Mouse (Mus musculus): Measurements from ENCODE around the gene Mylk. TPM values are rescaled to one million over a fixed set of nuclear protein-coding genes. Genes with fewer than 3 reads are reported as not detected.
"Not testable (repeated sequence)": the region's sequence is repeated elsewhere in the genome, so short reads cannot be mapped to it uniquely, and the experiment has no call there.

The Mylk gene
- total and polyA plus RNA-seq, 2 experiments from 2014 or later = 3.7 to 20.1 TPM

- Histone ChIP-seq H3K27ac (no peak overlapping the region), H3K4me3 (ENCODE audit: low read length) (no peak overlapping the region), H3K27me3 (ENCODE audit: insufficient read depth, low read length) (no peaks in the 10 kb centered on the region), H3K4me2 (ENCODE audit: low read depth, low read length) (no peak overlapping the region), H3K9me3 (ENCODE audit: low read length) (no peaks in the 10 kb centered on the region), H3K9ac (replicated peaks; ENCODE audit: low read length) (no peak overlapping the region), H3K4me1 (ENCODE audit: insufficient read depth, low read length) (0 out of 2 replicates have a peak, but pooled peaks cover 4% of the 10 kb centered on the region), H3K36me3 (ENCODE audit: insufficient read depth, low read length) (no peaks in the 10 kb centered on the region)
- no peak for TF ChIP-seq CTCF (IDR thresholded peaks at IDR 0.05; ENCODE audit: low read depth)
- ATAC-seq (no peak), DNase-seq (ENCODE audit: low spot score) (no peak)
- 67% methylated on average over 2 of the region's 2 CpGs for WGBS
Observed at GRCm38 (mm10) chr16:34812165-34812564, 67.2 kb downstream of the Mylk start.

DNA sequence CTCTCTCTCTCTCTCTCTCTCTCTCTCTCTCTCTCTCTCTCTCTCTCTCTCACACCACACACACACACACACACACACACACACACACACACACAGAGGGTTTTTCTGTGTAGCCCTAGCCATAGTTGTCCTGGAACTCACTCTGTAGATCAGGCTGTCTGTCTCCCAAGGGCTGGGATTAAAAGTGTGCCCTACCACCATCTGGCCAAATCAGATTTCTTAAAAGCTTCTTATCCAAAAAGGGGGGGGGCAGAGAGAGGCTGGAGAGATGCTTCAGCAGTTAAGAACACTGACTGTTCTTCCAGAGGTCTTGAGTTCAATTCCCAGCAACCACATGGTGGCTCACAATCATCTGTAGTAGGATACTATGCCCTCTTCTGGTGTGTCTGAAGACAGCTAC is 68.2 kb downstream of the Mylk start:
- DNase-seq (ENCODE audit: low spot score); H3K27ac ChIP-seq; H3K4me1 ChIP-seq (ENCODE audit: insufficient read depth, low read length); H3K4me2 ChIP-seq (ENCODE audit: low read depth, low read length); H3K9ac ChIP-seq (replicated peaks; ENCODE audit: low read length); ATAC-seq; H3K36me3 ChIP-seq (ENCODE audit: insufficient read depth, low read length); H3K4me3 ChIP-seq (ENCODE audit: low read length); H3K9me3 ChIP-seq (ENCODE audit: low read length); H3K27me3 ChIP-seq (ENCODE audit: insufficient read depth, low read length): not testable (repeated sequence)

DNA sequence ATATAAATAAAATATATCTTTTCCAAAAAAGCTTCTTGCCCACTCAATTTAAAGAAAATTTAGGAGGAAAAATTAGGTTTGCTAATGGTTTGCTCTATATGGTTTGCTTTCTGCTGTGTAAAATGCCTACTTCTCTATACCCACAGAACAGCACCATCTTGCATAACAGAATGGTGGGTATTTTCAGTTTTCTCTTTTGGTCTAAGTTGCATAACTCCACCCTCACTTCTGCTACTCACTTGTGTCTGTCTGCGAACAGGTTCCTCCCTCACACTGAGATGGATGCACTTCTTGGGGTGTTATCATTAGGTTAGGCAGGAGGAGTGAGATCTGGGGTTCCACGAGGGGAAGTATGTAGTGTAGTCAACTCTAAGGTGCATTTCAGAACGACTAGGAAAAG is 68.6 kb downstream of the Mylk start:
- Histone ChIP-seq H3K36me3 (ENCODE audit: insufficient read depth, low read length) (no peaks in the 10 kb centered on the region), H3K27ac (no peak overlapping the region), H3K4me2 (ENCODE audit: low read depth, low read length) (no peak overlapping the region), H3K27me3 (ENCODE audit: insufficient read depth, low read length) (no peaks in the 10 kb centered on the region), H3K4me1 (ENCODE audit: insufficient read depth, low read length) (no peaks in the 10 kb centered on the region), H3K9ac (replicated peaks; ENCODE audit: low read length) (no peak overlapping the region), H3K9me3 (ENCODE audit: low read length) (no peaks in the 10 kb centered on the region), H3K4me3 (ENCODE audit: low read length) (no peak overlapping the region)
- DNase-seq (ENCODE audit: low spot score) (no peak), ATAC-seq (no peak)
- 85% methylated on average over 3 of the region's 3 CpGs for WGBS
- TF ChIP-seq CTCF (IDR thresholded peaks at IDR 0.05; ENCODE audit: low read depth) = no peak

DNA sequence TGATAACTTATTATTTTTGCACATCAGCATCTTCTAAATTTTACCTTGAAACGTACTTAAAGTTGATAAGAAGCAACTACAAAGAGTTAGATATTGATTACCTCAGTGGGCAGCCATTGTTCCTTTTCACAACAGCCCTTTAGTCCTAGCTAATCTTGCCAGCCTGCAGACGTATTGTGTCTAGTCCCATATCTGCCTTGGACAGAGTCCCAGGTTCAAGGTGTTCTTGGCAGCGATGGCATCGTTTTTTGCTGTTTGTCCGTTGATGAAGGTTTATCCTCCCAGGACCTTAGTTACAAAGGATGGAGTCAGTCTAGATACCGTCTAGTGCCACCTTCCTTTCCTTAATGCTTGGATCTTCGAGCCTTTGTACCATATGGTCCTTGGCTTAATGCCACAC is 69.6 kb downstream of the Mylk start:
- Histone ChIP-seq H3K27ac (no peak overlapping the region), H3K9me3 (ENCODE audit: low read length) (no peaks in the 10 kb centered on the region), H3K9ac (replicated peaks; ENCODE audit: low read length) (no peak overlapping the region), H3K4me2 (ENCODE audit: low read depth, low read length) (no peak overlapping the region), H3K36me3 (ENCODE audit: insufficient read depth, low read length) (no peaks in the 10 kb centered on the region), H3K4me1 (ENCODE audit: insufficient read depth, low read length) (no peaks in the 10 kb centered on the region), H3K4me3 (ENCODE audit: low read length) (no peak overlapping the region), H3K27me3 (ENCODE audit: insufficient read depth, low read length) (no peaks in the 10 kb centered on the region)
- no peak for TF ChIP-seq CTCF (IDR thresholded peaks at IDR 0.05; ENCODE audit: low read depth)
- no peak for ATAC-seq
- no peak for DNase-seq (ENCODE audit: low spot score)
- 73% methylated on average over 7 of the region's 7 CpGs for WGBS

DNA sequence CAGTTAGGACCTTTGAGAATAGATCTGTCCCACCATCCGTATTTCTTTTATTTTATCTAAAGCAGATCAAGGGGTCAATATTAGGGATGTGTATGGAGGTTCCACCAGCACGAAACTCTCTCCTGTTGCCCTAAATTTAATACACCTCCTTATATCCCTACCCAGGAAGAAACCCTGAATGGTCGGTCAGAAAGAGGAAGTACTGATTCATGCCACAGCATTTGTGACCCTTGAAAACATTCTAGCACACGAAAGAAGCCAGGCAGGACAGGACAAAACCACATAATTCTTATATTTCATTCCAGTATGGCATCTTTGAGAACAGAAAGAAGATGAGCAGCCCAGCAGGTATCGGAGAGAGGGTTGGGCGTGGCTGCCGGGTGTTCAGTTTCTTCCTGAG is 71.5 kb downstream of the Mylk start:
- no peak overlapping the region for H3K9ac ChIP-seq (replicated peaks; ENCODE audit: low read length)
- no peak overlapping the region for H3K27ac ChIP-seq
- H3K4me2 ChIP-seq (ENCODE audit: low read depth, low read length) = no peak overlapping the region
- H3K4me3 ChIP-seq (ENCODE audit: low read length) = no peak overlapping the region
- H3K36me3 ChIP-seq (ENCODE audit: insufficient read depth, low read length) = no peaks in the 10 kb centered on the region
- 91% methylated on average over 7 of the region's 7 CpGs for WGBS
- H3K9me3 ChIP-seq (ENCODE audit: low read length) = no peaks in the 10 kb centered on the region
- ATAC-seq (no peak), DNase-seq (ENCODE audit: low spot score) (no peak)
- TF ChIP-seq CTCF (IDR thresholded peaks at IDR 0.05; ENCODE audit: low read depth) = no peak
- no peaks in the 10 kb centered on the region for H3K27me3 ChIP-seq (ENCODE audit: insufficient read depth, low read length)
- H3K4me1 ChIP-seq (ENCODE audit: insufficient read depth, low read length) = no peaks in the 10 kb centered on the region

DNA sequence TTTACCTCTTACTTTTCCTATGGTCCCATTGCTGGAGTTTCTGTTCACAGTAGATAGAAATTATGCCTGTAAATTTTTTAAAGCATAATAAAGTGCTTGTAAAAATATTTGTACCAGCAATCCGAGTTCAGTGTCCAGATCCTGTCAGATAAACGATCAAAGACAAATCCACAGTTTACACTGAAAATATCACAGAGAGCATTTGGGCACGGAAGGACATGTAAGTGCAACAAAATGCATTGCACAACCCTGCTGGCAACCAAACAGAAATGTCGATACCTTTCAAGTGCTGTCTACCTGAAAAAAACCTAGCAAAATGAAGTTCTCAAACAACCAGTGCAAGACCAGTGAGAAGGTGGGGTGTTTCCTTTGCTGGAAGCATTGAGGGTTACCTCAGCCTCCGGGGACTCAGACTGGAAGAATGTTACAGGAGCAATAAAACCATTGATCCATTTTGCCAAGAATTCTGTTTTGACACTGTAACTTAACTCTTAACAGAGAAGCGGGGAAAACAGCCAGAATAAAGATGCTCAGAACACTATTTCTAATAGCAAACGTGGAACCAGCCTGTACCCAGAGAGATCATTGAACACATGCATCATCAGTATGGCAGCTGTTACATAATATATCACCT is 80.2 kb downstream of the Mylk start:
- Histone ChIP-seq H3K9me3 (ENCODE audit: low read length) (no peaks in the 10 kb centered on the region), H3K4me1 (ENCODE audit: insufficient read depth, low read length) (no peaks in the 10 kb centered on the region), H3K27me3 (ENCODE audit: insufficient read depth, low read length) (no peaks in the 10 kb centered on the region), H3K9ac (replicated peaks; ENCODE audit: low read length) (no peak overlapping the region), H3K27ac (no peak overlapping the region), H3K36me3 (ENCODE audit: insufficient read depth, low read length) (no peaks in the 10 kb centered on the region), H3K4me2 (ENCODE audit: low read depth, low read length) (no peak overlapping the region), H3K4me3 (ENCODE audit: low read length) (no peak overlapping the region)
- no peak for ATAC-seq
- TF ChIP-seq CTCF (IDR thresholded peaks at IDR 0.05; ENCODE audit: low read depth) = no peak
- no peak for DNase-seq (ENCODE audit: low spot score)
- WGBS = 87% methylated on average over 7 of the region's 7 CpGs

GRCm38 (mm10) chr16:34834477-34834876 is 89.5 kb downstream of the Mylk start:
- H3K27me3 ChIP-seq (ENCODE audit: insufficient read depth, low read length) = no peaks in the 10 kb centered on the region
- no peak for DNase-seq (ENCODE audit: low spot score)

More at GRCm38 (mm10) chr16:34834477-34834876, 89.5 kb downstream of the Mylk start:
- Histone ChIP-seq H3K4me2 (ENCODE audit: low read depth, low read length) (no peak overlapping the region), H3K36me3 (ENCODE audit: insufficient read depth, low read length) (no peaks in the 10 kb centered on the region), H3K27ac (no peak overlapping the region), H3K9ac (replicated peaks; ENCODE audit: low read length) (no peak overlapping the region), H3K9me3 (ENCODE audit: low read length) (no peaks in the 10 kb centered on the region), H3K4me1 (ENCODE audit: insufficient read depth, low read length) (no peaks in the 10 kb centered on the region), H3K4me3 (ENCODE audit: low read length) (no peak overlapping the region)
- WGBS = 40% methylated on average over 1 of the region's 1 CpGs
- no peak for TF ChIP-seq CTCF (IDR thresholded peaks at IDR 0.05; ENCODE audit: low read depth)
- ATAC-seq = no peak
